Mouse (Mus musculus) brain, embryonic 14.5 days (tissue): ENCODE data around the gene Kdm6b. TPM values are rescaled to one million over a fixed set of nuclear protein-coding genes. Genes with fewer than 3 reads are reported as not detected.

Experiments used
- DNase-seq: peaks from one replicate; pipeline ENCODE4 v3.0.0-alpha.2; 2011; ENCODE audit warnings: low read depth
- CTCF ChIP-seq: fragments of 200-500 bp; IDR thresholded peaks from 2 replicates; pipeline ENCODE4 v1.5.1; 2012; ENCODE audit warnings: inconsistent platforms, mild to moderate bottlenecking, moderate library complexity, borderline replicate concordance; ENCODE audit not compliant: insufficient read depth, insufficient read length; ENCODE audit errors: extremely low read depth
- POLR2A ChIP-seq: fragments of 200-500 bp; IDR thresholded peaks from 2 replicates; pipeline ENCODE4 v1.6.1; 2012; ENCODE audit warnings: mild to moderate bottlenecking, inconsistent platforms, borderline replicate concordance; ENCODE audit not compliant: poor library complexity, insufficient read depth, insufficient read length, severe bottlenecking; ENCODE audit errors: extremely low read depth
- polyA plus RNA-seq: library from polyadenylated mRNA; depleted of rRNA; stranded (reverse); fragments of >200 nt; gene quantifications from 2 replicates; pipeline ENCODE4 v1.2.3, GENCODE M21; 2012

Kdm6b gene
- polyA plus RNA-seq, 1 experiment: 38.7 TPM

DNA sequence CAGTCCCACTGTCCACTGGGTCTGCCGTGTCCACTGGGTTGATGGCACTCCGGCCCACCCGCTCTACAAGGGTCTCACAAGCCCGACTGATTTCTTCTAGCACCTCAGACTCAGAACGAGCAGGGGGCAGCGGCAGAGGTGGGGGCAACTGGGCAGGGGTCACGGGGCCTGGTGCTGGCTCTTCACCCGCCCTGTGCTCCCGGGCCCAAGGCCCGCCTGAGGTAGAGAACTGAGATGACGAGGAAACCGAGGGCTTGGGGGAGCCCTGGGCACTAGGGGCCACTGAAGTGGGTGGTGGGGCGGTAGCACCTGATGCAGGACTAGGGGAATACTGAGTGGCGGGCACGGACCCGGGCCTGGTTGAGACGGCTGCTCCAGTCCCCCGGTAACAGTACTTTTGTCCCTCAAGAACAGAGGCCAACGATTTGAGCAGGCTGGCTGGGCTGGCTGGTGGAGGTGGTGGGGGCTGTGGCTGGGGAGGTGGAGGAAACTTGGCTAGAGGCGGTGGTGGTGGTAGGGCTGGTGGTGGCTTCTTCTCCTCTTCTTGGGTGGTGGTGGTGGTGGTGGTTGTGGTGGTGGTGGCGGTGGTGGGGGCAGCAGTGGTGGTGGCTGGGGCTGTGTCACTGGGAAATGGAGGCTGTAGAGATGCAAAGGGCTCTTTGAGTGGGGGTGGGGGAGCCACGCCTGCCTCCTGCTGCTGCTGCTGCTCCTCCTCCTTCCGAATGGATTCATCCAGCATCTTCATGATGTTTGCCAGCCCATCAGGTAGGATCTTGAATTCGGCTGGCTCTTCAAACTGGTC lies 8.7 kb downstream of the Kdm6b start:
- no peak for DNase-seq
- TF ChIP-seq POLR2A: no peak
- no peak for TF ChIP-seq CTCF

DNA sequence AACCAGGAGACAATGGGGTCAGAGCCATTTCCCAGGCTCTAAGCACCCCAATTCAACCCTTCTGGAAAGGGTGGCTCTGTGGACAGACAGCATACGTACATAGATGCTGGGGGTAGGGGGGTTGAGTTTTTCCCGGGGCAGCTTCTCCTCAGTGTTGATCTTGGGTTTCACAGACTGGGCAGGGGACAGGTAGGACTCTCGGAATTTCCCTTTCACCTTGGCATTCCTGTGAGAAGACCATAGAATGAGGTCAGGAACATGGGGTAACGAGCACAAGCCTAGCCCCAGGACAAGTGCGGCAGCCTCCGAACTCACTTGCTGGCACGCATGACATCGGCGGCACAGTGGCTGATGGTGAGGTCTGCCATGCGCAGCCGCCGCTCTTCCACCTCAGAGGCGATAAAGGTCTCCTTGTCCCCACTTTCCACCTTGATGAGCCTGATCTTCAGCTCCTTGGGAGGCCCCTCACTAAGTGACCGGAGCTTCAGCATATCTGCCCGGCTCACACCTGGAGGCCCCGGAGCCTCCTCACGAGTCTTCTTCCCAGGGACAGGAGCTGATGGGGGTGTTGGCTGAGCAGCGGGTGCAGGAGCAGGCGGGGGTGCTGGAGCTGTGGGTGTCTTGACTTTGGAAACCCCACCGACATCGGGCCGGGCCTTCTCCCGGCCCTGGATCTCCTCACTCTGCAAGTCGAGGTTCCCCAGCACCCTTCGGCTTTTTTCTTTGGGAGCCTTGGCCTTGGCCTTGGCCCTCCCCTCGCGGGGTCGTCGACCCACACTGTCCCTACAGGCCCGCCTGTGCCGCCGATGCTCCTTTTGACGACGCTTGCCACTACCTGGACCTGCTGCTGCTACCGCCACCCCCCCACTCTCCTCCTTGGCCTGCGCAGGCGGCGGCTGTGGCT lies 9.5 kb downstream of the Kdm6b start:
- TF ChIP-seq CTCF (no peak), POLR2A (no peak)
- no peak for DNase-seq

DNA sequence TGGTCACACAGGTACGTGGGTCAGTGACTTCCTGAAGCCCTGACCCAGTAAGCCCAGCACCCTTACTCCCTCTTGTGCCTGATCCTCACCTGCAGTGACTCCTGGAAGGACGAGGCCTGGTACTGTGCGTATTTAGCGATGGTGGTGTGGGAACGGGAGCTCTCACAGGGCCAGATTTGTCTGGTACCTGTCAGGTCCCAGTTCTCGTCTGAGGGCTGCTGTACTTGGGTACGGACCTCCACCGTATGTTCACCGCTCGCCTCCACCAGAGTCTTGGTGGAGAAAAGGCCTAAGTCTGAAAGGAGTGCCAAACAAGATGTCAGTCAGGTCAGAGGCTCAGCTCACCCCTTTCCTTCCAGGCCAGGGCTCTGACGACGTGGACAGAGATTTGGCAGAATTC lies 11.5 kb downstream of the Kdm6b start:
- no peak for DNase-seq
- TF ChIP-seq CTCF (no peak), POLR2A (no peak)

DNA sequence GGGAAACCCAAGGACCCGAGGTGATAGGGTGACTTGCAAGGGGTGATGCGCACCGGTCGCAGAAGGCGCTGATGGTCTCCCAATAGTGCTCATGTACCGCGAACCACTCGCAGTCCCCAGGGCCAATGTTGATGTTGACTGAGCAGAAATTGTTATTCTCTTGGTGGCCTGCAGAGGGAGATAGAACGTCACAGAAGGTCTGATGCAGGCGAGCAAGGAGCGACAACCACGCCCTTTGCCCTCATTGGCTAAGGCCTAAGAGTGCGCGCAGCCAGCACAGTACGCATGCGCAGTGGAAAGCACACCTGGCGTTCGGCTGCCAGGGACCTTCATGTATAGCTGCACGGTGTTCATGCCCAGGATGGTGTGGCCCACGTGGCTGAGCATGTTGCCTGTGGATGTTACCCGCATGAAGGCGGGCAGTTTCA lies 12.3 kb downstream of the Kdm6b start:
- TF ChIP-seq POLR2A (no peak), CTCF (peak; percentile 86)
- peak; percentile 96 for DNase-seq

DNA sequence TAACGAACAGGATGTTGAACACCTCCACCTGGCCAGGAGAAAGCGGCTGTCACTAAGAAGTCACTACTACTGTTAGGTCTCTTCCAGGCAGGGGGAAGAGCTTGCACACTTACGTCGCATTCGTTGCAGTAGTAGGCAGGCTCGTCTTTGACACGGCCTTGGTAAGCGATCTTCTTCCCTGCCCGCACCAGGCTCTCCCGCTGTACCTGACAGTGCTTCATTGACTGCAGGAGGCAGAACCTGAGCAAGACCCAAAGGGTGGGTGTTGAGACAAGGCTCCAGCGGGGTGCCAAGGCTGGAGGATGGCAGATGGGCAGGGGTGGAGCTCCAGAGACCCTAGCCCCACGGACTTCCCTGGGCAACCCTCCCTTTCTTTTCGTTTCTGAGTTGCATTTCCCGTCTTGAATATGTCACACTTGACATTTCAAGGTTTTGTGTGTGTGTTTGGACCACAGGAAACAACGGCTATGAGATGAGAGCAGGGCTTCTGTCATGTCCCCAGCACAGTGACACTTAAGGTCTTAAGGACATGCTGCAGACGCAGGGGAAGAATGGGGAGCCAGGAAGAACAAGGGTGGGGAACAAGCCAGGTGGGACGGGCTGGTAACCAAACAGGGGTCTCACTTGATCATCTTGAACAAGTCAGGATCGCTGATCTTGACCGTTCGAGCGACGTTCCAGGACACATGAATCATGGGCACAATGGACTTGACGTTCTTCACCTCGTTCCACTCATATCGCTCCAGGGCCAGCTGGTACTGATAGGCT lies 13.2 kb downstream of the Kdm6b start:
- TF ChIP-seq CTCF (no peak), POLR2A (no peak)
- DNase-seq: no peak

DNA sequence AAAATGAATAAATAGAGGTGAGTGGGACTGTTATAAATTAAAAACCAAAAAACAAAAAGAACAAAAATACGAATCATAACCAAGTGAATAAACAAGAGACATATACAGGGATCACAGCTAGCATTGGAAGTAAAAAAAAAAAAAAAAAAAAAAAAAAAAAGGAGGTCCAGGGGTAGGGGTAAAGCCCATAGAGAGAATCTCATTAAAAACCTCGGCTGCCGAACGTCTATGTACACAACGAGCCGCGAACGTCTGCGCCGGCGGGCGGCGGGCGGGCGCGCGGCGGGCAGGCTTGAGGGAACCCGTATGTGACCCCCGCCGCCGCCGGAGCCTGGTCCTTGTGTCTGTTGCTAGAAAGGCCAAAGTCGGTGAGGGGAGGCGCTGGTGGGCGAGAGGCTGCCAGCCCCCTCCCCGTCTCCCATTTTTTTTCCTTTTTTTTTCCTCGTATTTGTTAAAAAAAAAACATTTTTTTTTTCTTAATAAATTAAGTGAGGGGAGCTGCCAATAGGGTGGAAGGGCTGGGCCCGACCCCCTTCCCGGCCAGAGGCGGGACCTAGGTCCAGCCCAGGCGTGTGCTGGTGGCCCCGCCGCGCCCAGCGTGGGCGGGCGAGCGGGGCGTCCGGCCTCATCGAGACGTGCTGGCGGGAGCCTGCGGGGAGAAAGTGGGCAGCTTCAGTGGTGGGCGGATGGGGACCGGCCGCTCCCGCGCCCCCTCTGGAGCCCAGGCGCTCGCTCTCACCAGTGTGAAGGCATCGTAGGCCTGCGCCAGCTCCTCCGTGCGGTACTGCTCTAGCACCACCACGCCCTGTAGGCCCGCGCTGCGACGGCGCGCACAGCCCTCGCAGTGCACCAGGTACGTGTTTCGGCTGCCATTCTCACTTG lies 14.0 kb downstream of the Kdm6b start:
- TF ChIP-seq POLR2A (no peak), CTCF (no peak)
- DNase-seq: peak; percentile 39

DNA sequence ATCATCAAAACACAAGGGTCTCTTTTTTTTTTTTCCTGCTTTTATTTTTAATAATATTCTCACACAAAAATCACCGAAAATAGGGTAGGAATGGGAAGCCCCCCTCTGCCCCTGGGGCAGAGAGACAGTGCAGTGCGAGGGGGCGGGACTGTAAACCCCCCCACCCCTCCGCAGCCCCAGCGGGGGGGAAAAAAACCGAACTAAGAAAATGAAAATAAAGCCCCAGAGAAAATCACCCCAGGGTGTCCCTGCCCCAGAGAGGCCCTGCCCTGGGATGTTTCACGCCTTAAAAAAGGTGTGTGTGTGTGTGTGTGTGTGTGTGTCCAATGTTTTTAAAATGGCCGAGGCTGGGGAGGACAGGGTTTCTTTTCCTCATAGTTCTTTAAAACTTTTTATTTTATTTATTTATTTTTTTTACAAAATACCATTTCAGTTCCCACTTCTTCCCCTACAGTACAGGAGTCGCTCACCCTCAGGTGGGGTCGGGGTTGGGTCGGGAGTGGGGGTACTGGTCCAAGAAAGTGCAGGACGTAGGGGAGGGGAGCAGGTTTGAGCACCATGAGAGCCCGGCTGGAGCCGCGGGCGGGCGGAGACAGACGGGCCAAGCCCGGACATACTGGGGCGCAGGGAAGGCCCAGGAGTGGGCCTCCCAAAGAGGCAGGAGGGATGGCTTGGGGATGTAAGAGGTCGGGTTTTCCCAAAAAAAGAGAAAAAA lies 14.8 kb downstream of the Kdm6b start:
- TF ChIP-seq POLR2A (no peak), CTCF (no peak)
- DNase-seq: no peak

DNA sequence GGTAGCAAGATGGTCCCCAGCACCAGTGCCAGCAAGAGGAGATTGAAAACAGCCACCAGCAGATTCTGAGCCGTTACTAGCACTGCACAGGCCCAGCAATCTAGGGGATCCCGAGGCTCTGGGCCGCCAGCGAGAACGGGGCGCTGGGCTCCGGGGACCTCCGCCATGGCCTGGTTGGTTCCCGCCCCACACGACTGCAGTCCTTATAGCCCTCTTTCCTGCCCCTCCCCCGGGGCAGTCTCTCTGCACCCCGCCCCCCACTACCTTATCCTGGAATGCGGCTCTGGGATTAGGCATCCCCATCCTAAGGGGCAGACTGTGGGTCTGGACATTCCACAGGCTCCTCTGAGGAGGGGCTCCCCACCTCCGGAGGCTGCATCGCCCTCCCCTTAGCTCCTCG lies 15.4 kb downstream of the Kdm6b start, which contains the start of gene Tmem88:
TSS of gene Tmem88 (minus strand) at position 176 of the 400 bp plus-strand sequence.
- no peak for DNase-seq
- TF ChIP-seq POLR2A: no peak
- TF ChIP-seq CTCF: no peak

DNA sequence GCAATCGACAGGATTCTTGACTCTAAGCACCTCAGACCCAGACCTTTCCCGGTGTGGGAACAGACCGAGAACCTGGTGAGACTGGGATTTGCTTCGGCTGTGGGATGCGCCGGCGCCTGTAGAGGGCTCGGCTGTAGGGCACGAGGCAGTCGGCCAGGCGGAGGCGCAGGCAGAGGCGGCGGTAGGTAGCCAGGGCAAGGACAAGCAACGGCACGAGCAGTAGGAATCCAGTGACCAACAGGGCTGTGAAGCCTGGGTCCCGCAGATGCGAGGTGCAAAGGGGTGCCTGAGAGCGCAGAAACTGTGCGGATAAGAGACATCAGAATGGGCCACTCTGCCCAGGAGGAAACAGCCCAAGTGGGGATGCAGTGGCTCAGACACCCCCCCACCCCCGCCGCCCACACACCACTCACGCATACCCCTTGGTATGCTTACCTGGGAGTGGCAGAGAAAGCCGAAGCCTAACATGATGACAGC lies 15.9 kb downstream of the Kdm6b start:
- DNase-seq: no peak
- TF ChIP-seq CTCF: no peak
- no peak for TF ChIP-seq POLR2A
